Comparison of ENCODE assay signal across 8 mouse cellular contexts in genomic region chr12:76670533-76671086, GRCm38 (mm10). TPM values are rescaled to one million over a fixed set of nuclear protein-coding genes. Genes with fewer than 3 reads are reported as not detected.
A peak's percentile ranks its signal among the peaks of the same experiment; 100 is the strongest.
DNase-seq lines count a peak whose midpoint lies in the region; ATAC-seq and TF ChIP-seq lines count a peak whose summit lies in the region.
"Had no signal": no experiment of that assay in that cellular context is flagged by ENCODE, and none has a peak within 500 bp of the region (broad histone marks: within the 10 kb centered on the region; RNA-seq: fewer than 3 reads in every experiment).

No protein-coding gene starts in this region.

- no peak for TF ChIP-seq CTCF in layer of hippocampus, adult 2 months (conservative IDR thresholded peaks at IDR 0.05)

- H3K4me3 ChIP-seq in layer of hippocampus, adult 2 months, result no peak overlapping the region
- H3K4me3 ChIP-seq: limb, embryonic 13.5 days had no signal

- ATAC-seq in common myeloid progenitor, adult 5-6 weeks (replicated peaks; ENCODE audit: low read depth, poor library complexity, severe bottlenecking), result peak; percentile 59
- peak; percentile 74 for ATAC-seq in megakaryocyte-erythroid progenitor cell, adult 5-6 weeks (replicated peaks; ENCODE audit: low FRiP score, low TSS enrichment, poor library complexity, severe bottlenecking)

- DNase-seq in layer of hippocampus, adult 2 months (ENCODE audit: low spot score in 2 of 2), result peak in 1 of 2 experiments; percentile 54
- no peak for DNase-seq in layer of hippocampus, adult 9-10 months (ENCODE audit: low spot score)
- peak; percentile 96 for DNase-seq in c-Kit-positive CD71-positive TER-119-positive erythroid progenitor cells, embryonic 14.5 days (ENCODE audit: low spot score)
- no peak for DNase-seq in urinary bladder, adult 18-20 months (ENCODE audit: low spot score in 2 of 2)
- no peak for DNase-seq in adrenal gland, adult 18-20 months (ENCODE audit: low spot score in 2 of 2)

- peak overlapping the region; percentile 56 for H3K27ac ChIP-seq in layer of hippocampus, adult 2 months
- H3K27ac ChIP-seq: limb, embryonic 13.5 days had no signal

RNA-seq across cellular contexts. Expression of gene Sptb, which starts 39.7 kb away (rescaled TPM):
- total RNA-seq in layer of hippocampus, adult 2 months (2021), result 100 to 1,000 TPM; 134 TPM
- total RNA-seq in common myeloid progenitor, adult 5-6 weeks (2017), result 9.9 and 17.2 TPM in 2 replicates
- total RNA-seq in megakaryocyte-erythroid progenitor cell, adult 5-6 weeks (2014; fragmentation: Nextera tagmentation), result 40.8 and 44.0 TPM in 2 replicates
- 25.2 and 45.2 TPM in 2 replicates for total RNA-seq in megakaryocyte-erythroid progenitor cell, adult 5-6 weeks (2017)
- 10 to 100 TPM in 1 of 2 experiments, 1 to 10 TPM in 1; 9.8 to 51.4 TPM for total RNA-seq in adrenal gland, adult 18-20 months (2021)
